Mouse (Mus musculus): ENCODE results near the gene Tfb2m. TPM values are rescaled to one million over a fixed set of nuclear protein-coding genes. Genes with fewer than 3 reads are reported as not detected.
A peak's percentile ranks its signal among the peaks of the same experiment; 100 is the strongest.

Gene Tfb2m
- total and polyA plus RNA-seq, 3 experiments = 19.3 to 20.9 TPM; not detected in 1

DNA sequence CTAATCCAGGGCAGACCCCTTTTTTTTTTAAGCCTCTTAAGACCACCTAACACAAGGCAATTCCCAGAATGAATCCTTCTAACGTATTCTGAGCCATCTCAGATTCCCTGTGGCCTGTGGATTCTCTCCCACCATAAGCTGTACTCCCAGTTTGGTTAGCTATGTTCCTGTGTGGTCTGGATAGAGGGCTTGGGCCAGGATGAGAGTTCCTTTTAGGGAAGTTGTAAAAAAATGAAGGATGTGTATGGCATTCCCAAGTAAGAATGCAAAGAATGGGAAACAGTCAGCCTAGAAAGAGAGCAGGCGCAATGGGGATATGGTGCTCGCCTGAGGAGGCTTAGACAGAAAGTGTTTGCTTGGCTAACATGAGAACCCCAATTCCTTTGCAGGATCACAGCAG, 46.8 kb downstream of the Tfb2m start:
- Histone ChIP-seq H3K27ac (ENCODE audit: control insufficient read depth, low read depth, low read length) (no peak overlapping the region), H3K27me3 (ENCODE audit: control insufficient read depth in 1 of 2, insufficient read depth in 2 of 2, low read length in 2 of 2) (no peaks in the 10 kb centered on the region), H3K9ac (ENCODE audit: control insufficient read depth, low read depth, low read length, poor library complexity, severe bottlenecking) (no peak overlapping the region), H3K79me2 (ENCODE audit: control insufficient read depth, insufficient read depth, low read length, poor library complexity) (no peaks in the 10 kb centered on the region), H3K36me3 (ENCODE audit: control insufficient read depth in 1 of 2, insufficient read depth in 2 of 2, low read length in 2 of 2) (no peaks in the 10 kb centered on the region), H3K9me3 (replicated peaks; ENCODE audit: insufficient read depth, low read length) (no peaks in the 10 kb centered on the region), H3K4me1 (ENCODE audit: control insufficient read depth in 1 of 2, insufficient read depth in 2 of 2, low read length in 2 of 2) (no peaks in the 10 kb centered on the region), H3K4me3 (ENCODE audit: control insufficient read depth in 1 of 2, insufficient read depth in 1 of 2, low read depth in 2 of 2, low read length in 2 of 2) (no peak overlapping the region)
- TF ChIP-seq HCFC1 (IDR thresholded peaks at IDR 0.05; ENCODE audit: low read depth, low read length) = no peak
- no peak for TF ChIP-seq ELF1 (IDR thresholded peaks at IDR 0.05; ENCODE audit: low read depth, low read length)
- TF ChIP-seq GABPA (IDR thresholded peaks at IDR 0.05; ENCODE audit: low read depth, low read length) = no peak
- TF ChIP-seq GATA1 (IDR thresholded peaks at IDR 0.05; ENCODE audit: low read depth, low read length) = no peak
- no peak for TF ChIP-seq RCOR1 (IDR thresholded peaks at IDR 0.05; ENCODE audit: low read depth, low read length)
- TF ChIP-seq ZNF384 (IDR thresholded peaks at IDR 0.05; ENCODE audit: low read depth, low read length) = no peak
- TF ChIP-seq POLR2A (IDR thresholded peaks at IDR 0.05; ENCODE audit: control insufficient read depth in 1 of 2, insufficient read depth in 1 of 2, low read depth in 1 of 2, low read length in 2 of 2, poor library complexity in 1 of 2) = no peak
- no peak for TF ChIP-seq ZKSCAN1 (IDR thresholded peaks at IDR 0.05; ENCODE audit: low read depth, low read length)
- no peak for TF ChIP-seq RAD21 (IDR thresholded peaks at IDR 0.05; ENCODE audit: low read depth, low read length)
- no peak for TF ChIP-seq MAZ (IDR thresholded peaks at IDR 0.05; ENCODE audit: low read depth, low read length)
- TF ChIP-seq ETS1 (IDR thresholded peaks at IDR 0.05; ENCODE audit: low read depth, low read length) = no peak
- no peak for TF ChIP-seq ZMIZ1 (IDR thresholded peaks at IDR 0.05; ENCODE audit: low read depth, low read length)
- no peak for TF ChIP-seq BHLHE40 (IDR thresholded peaks at IDR 0.05; ENCODE audit: borderline replicate concordance, low read depth, low read length)
- TF ChIP-seq MAFK (IDR thresholded peaks at IDR 0.05; ENCODE audit: borderline replicate concordance, low read depth, low read length) = no peak
- no peak for TF ChIP-seq CHD2 (IDR thresholded peaks at IDR 0.05; ENCODE audit: low read length)
- no peak for TF ChIP-seq ZC3H11A (IDR thresholded peaks at IDR 0.05; ENCODE audit: low read depth, low read length)
- no peak for TF ChIP-seq SMC3 (IDR thresholded peaks at IDR 0.05; ENCODE audit: low read depth, low read length)
- no peak for TF ChIP-seq MYB (IDR thresholded peaks at IDR 0.05; ENCODE audit: low read depth, low read length)
- no peak for TF ChIP-seq NELFE (IDR thresholded peaks at IDR 0.05; ENCODE audit: low read depth, low read length)
- no peak for TF ChIP-seq CTCF (IDR thresholded peaks at IDR 0.05 in 2 of 3, conservative IDR thresholded peaks at IDR 0.05 in 1 of 3; ENCODE audit: control insufficient read depth in 1 of 3, insufficient read depth in 1 of 3, low read depth in 2 of 3, low read length in 3 of 3, poor library complexity in 1 of 3, severe bottlenecking in 1 of 3)
- DNase-seq (ENCODE audit: low read depth, low spot score) = no peak

GRCm38 (mm10) chr1:179492908-179493307, 53.2 kb downstream of the Tfb2m start:
- Histone ChIP-seq H3K27me3 (ENCODE audit: control insufficient read depth in 1 of 2, insufficient read depth in 2 of 2, low read length in 2 of 2) (no peaks in the 10 kb centered on the region), H3K4me3 (ENCODE audit: control insufficient read depth in 1 of 2, insufficient read depth in 1 of 2, low read depth in 2 of 2, low read length in 2 of 2) (no peak overlapping the region), H3K9ac (ENCODE audit: control insufficient read depth, low read depth, low read length, poor library complexity, severe bottlenecking) (no peak overlapping the region), H3K79me2 (ENCODE audit: control insufficient read depth, insufficient read depth, low read length, poor library complexity) (no peaks in the 10 kb centered on the region), H3K9me3 (replicated peaks; ENCODE audit: insufficient read depth, low read length) (no peaks in the 10 kb centered on the region), H3K36me3 (ENCODE audit: control insufficient read depth in 1 of 2, insufficient read depth in 2 of 2, low read length in 2 of 2) (peaks cover 0 to 6% of the 10 kb centered on the region in 2 experiments; a peak in 2 of 4 replicates), H3K27ac (ENCODE audit: control insufficient read depth, low read depth, low read length) (no peak overlapping the region), H3K4me1 (ENCODE audit: control insufficient read depth in 1 of 2, insufficient read depth in 2 of 2, low read length in 2 of 2) (peaks cover 0 to 13% of the 10 kb centered on the region in 2 experiments; a peak in 2 of 4 replicates)
- peak in 1 of 2 experiments; percentile 30; a peak in 2 of 4 replicates for TF ChIP-seq EP300 (IDR thresholded peaks at IDR 0.05; ENCODE audit: low read depth in 1 of 2, low read length in 2 of 2)
- no peak for TF ChIP-seq CHD1 (IDR thresholded peaks at IDR 0.05; ENCODE audit: low read depth, low read length)
- no peak for TF ChIP-seq SIN3A (IDR thresholded peaks at IDR 0.05; ENCODE audit: low read length)
- TF ChIP-seq RCOR1 (IDR thresholded peaks at IDR 0.05; ENCODE audit: low read depth, low read length) = peak; percentile 96
- peak; percentile 49; the same call in 1 of the 2 replicates for TF ChIP-seq GATA1 (IDR thresholded peaks at IDR 0.05; ENCODE audit: low read depth, low read length)
- DNase-seq (ENCODE audit: low read depth, low spot score) = peak; percentile 66

All from MEL (cell line).